In the genomic region with DNA sequence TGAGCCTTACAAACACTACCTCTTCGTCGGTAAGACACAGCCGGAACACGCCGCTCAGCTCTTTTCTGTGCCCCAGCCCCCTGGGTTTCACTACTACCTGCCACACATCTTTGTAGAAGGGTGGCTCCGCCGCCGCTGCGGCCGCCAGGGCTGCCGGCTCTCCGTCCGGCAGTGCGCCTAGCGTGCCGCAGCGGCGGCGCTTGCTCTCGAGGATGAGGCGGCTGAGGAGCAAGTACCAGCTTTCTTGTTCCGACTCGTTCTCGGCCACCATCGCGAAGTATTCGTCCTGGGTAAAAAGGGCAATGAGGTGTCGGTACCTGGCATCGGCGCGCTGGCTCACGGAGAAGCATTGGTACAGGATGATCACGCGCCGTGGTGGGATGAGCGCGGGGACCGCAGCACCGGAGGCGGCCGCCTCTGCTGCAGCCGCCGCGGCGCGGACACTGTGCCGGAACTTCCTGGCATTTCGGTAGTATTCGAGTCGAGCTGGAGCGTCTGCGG, we compare ENCODE assay signal across 8 mouse cellular contexts. TPM values are rescaled to one million over a fixed set of nuclear protein-coding genes. Genes with fewer than 3 reads are reported as not detected.
DNase-seq lines count a peak whose midpoint lies in the region; ATAC-seq lines count a peak whose summit lies in the region.

No protein-coding gene starts in this region.

- ATAC-seq in kidney, embryonic 14.5 days (ENCODE audit: low FRiP score, low TSS enrichment): 0 out of 2 replicates have a peak, but pooled peaks have one; percentile 17
- peak; percentile 47 for ATAC-seq in hindbrain, embryonic 15.5 days (ENCODE audit: low FRiP score, low read depth)
- peak; percentile 50 for ATAC-seq in midbrain, embryonic 16.5 days
- ATAC-seq in erythroblast, adult 5-6 weeks (replicated peaks; ENCODE audit: low FRiP score, poor library complexity, severe bottlenecking): no peak

- WGBS in kidney, embryonic 14.5 days: 32% methylated on average over 52 of the region's 52 CpGs
- 22% methylated on average over 52 of the region's 52 CpGs for WGBS in hindbrain, embryonic 15.5 days
- 21% methylated on average over 50 of the region's 52 CpGs for WGBS in midbrain, embryonic 16.5 days

- no peak overlapping the region for H3K9ac ChIP-seq in kidney, embryonic 14.5 days (ENCODE audit: low read depth, low read length)
- no peak overlapping the region; the same call in 1 of the 2 replicates for H3K9ac ChIP-seq in hindbrain, embryonic 15.5 days
- peak overlapping the region; percentile 41 for H3K9ac ChIP-seq in midbrain, embryonic 16.5 days (ENCODE audit: low read depth, low read length)

- peak overlapping the region; percentile 55 for H3K4me2 ChIP-seq in kidney, embryonic 14.5 days (replicated peaks; ENCODE audit: low read depth, low read length)
- H3K4me2 ChIP-seq in hindbrain, embryonic 15.5 days: peak overlapping the region; percentile 62
- peak overlapping the region; percentile 66 for H3K4me2 ChIP-seq in midbrain, embryonic 16.5 days (ENCODE audit: low read length)

- H3K4me1 ChIP-seq in kidney, embryonic 14.5 days (ENCODE audit: control insufficient read depth, insufficient read depth, low read length): no peaks in the 10 kb centered on the region
- peaks cover 18% of the 10 kb centered on the region for H3K4me1 ChIP-seq in hindbrain, embryonic 15.5 days (replicated peaks)
- H3K4me1 ChIP-seq in midbrain, embryonic 16.5 days (ENCODE audit: control insufficient read depth, insufficient read depth, low read length): peaks cover 5% of the 10 kb centered on the region

- peaks cover 64% of the 10 kb centered on the region for H3K27me3 ChIP-seq in kidney, embryonic 14.5 days (ENCODE audit: control insufficient read depth, insufficient read depth, low read length)
- peaks cover 56% of the 10 kb centered on the region for H3K27me3 ChIP-seq in hindbrain, embryonic 15.5 days
- H3K27me3 ChIP-seq in midbrain, embryonic 16.5 days (ENCODE audit: control insufficient read depth, insufficient read depth, low read depth, low read length): peaks cover 39% of the 10 kb centered on the region

- peak overlapping the region; percentile 35 for H3K4me3 ChIP-seq in kidney, embryonic 14.5 days (ENCODE audit: low read length)
- peak overlapping the region; percentile 46 for H3K4me3 ChIP-seq in hindbrain, embryonic 15.5 days
- H3K4me3 ChIP-seq in midbrain, embryonic 16.5 days (ENCODE audit: low read depth, low read length): peak overlapping the region; percentile 47

- no peaks in the 10 kb centered on the region for H3K36me3 ChIP-seq in kidney, embryonic 14.5 days (ENCODE audit: control insufficient read depth, insufficient read depth, low read length)
- no peaks in the 10 kb centered on the region for H3K36me3 ChIP-seq in hindbrain, embryonic 15.5 days
- no peaks in the 10 kb centered on the region for H3K36me3 ChIP-seq in midbrain, embryonic 16.5 days (ENCODE audit: control insufficient read depth, insufficient read depth, low read length)

- no peak overlapping the region for H3K27ac ChIP-seq in kidney, embryonic 14.5 days (ENCODE audit: low read depth, low read length)
- H3K27ac ChIP-seq in hindbrain, embryonic 15.5 days (replicated peaks): no peak overlapping the region
- H3K27ac ChIP-seq in midbrain, embryonic 16.5 days (ENCODE audit: low read length): no peak overlapping the region

- no peak for DNase-seq in kidney, adult 11 months
- peak; percentile 40 for DNase-seq in embryo, embryonic 10.5 days (ENCODE audit: low spot score)
- DNase-seq in layer of hippocampus, postnatal 36 days: no peak
- DNase-seq in layer of hippocampus, postnatal 14 days (ENCODE audit: low spot score in 2 of 2): no peak

- no peaks in the 10 kb centered on the region for H3K9me3 ChIP-seq in kidney, embryonic 14.5 days (ENCODE audit: control insufficient read depth, low read length)
- H3K9me3 ChIP-seq in hindbrain, embryonic 15.5 days: no peaks in the 10 kb centered on the region
- H3K9me3 ChIP-seq in midbrain, embryonic 16.5 days (replicated peaks; ENCODE audit: control insufficient read depth, low read length, poor library complexity, severe bottlenecking): no peaks in the 10 kb centered on the region

RNA-seq across cellular contexts. Expression of a gene that starts 0.6 kb away (rescaled TPM):
- 0.04 and 0.19 TPM in 2 replicates for polyA plus RNA-seq in kidney, embryonic 14.5 days (2014; fragmentation: Nextera tagmentation; extraction: Ambion mirVana)
- 1.7 and 1.9 TPM in 2 replicates for polyA plus RNA-seq in hindbrain, embryonic 15.5 days (2015; fragmentation: Nextera tagmentation; extraction: Ambion mirVana)
- polyA plus RNA-seq in midbrain, embryonic 16.5 days (2015; fragmentation: Nextera tagmentation; extraction: Ambion mirVana): 3.9 TPM in 2 replicates
- total RNA-seq in erythroblast, adult 5-6 weeks (2015; ENCODE audit: low replicate concordance): not detected in 2 replicates
- total RNA-seq in erythroblast, adult 5-6 weeks (2017; ENCODE audit: low replicate concordance): not detected in 2 replicates
- total RNA-seq in layer of hippocampus, postnatal 36 days (2021): under 1 TPM; 0.05 to 0.07 TPM
- total RNA-seq in layer of hippocampus, postnatal 14 days (2021): under 1 TPM; 0.18 to 0.41 TPM
